Mouse (Mus musculus) small intestine, adult 2 months (tissue): Measurements from ENCODE around the gene Polr2b.

Experiments used
- CTCF ChIP-seq: fragments of 200-500 bp; IDR thresholded peaks from 2 replicates; pipeline ENCODE4 v1.5.1; 2012; ENCODE audit warnings: low read depth, mild to moderate bottlenecking, control low read depth, inconsistent platforms, low read length, moderate library complexity, mixed read lengths; ENCODE audit not compliant: insufficient replicate concordance, insufficient read length; ENCODE audit errors: extremely low read depth
- POLR2A ChIP-seq: fragments of 200-500 bp; IDR thresholded peaks from 2 replicates; pipeline ENCODE4 v1.6.1; 2012; ENCODE audit warnings: low read depth, mild to moderate bottlenecking, control low read depth, inconsistent platforms, low read length, moderate library complexity

DNA sequence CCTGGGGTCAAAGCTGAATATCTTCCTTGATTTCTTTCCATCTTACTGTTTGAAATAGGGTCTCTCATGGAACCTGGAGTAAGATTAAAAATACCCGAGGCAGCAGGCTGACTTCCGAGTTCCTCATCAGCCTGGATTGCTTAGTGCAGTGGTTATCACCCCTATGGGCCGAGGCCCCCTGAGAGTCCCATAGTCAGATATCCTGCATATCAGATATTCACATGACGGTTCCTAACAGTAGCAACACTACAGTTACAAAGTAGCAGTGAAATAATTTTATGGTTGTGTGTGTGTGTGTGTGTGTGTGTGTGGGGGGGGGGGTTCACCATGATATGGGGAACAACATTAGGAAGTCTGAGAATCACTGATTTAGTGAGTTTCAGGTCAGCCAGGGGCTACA is 48.8 kb upstream of the Polr2b start:
- no peak for TF ChIP-seq CTCF
- TF ChIP-seq POLR2A = no peak
